Mouse (Mus musculus) embryonic facial prominence, embryonic 12.5 days (tissue): ENCODE data around the gene Slc26a8. TPM values are rescaled to one million over a fixed set of nuclear protein-coding genes. Genes with fewer than 3 reads are reported as not detected.

ENCODE experiments used
- ATAC-seq: fragments of 200-750 bp; cut with Nextera tagmentation; 2 replicates; pipeline ENCODE4 v1.8.0; 2017; ENCODE audit not compliant: insufficient number of reproducible peaks, insufficient read depth, low FRiP score, low TSS enrichment
- H3K27ac ChIP-seq: fragments of 300-500 bp; sonication (generic); 2 replicates; pipeline ENCODE4 v1.5.1; 2016; ENCODE audit warnings: mild to moderate bottlenecking
- H3K27me3 ChIP-seq: fragments of 300-500 bp; sonication (generic); 2 replicates; pipeline ENCODE4 v1.6.1; 2016; ENCODE audit warnings: mild to moderate bottlenecking, moderate library complexity
- H3K36me3 ChIP-seq: fragments of 300-500 bp; sonication (generic); 2 replicates; pipeline ENCODE4 v1.6.1; 2016; ENCODE audit warnings: mild to moderate bottlenecking
- H3K4me1 ChIP-seq: fragments of 300-500 bp; sonication (generic); 2 replicates; pipeline ENCODE4 v1.6.1; 2016
- H3K4me2 ChIP-seq: fragments of 300-500 bp; sonication (generic); replicated peaks from 2 replicates; pipeline ENCODE4 v1.6.1; 2016; ENCODE audit warnings: mild to moderate bottlenecking, moderate library complexity
- H3K4me3 ChIP-seq: fragments of 300-500 bp; sonication (generic); 2 replicates; pipeline ENCODE4 v1.5.1; 2016; ENCODE audit warnings: mild to moderate bottlenecking
- H3K9ac ChIP-seq: fragments of 300-500 bp; sonication (generic); 2 replicates; pipeline ENCODE4 v1.6.1; 2016; ENCODE audit warnings: mild to moderate bottlenecking, moderate library complexity
- H3K9me3 ChIP-seq: fragments of 300-500 bp; sonication (generic); 2 replicates; pipeline ENCODE4 v1.6.1; 2016; ENCODE audit warnings: mild to moderate bottlenecking, moderate library complexity
- whole genome bisulfite sequencing: fragments of 180-500 bp; shearing (Covaris S2); methylation state at CpG from one replicate; pipeline ENCODE4 v1.1.7; 2016; 5-methylcytosine and 5-hydroxymethylcytosine counted together
- polyA plus RNA-seq: library from polyadenylated mRNA; unstranded; fragments of >200 nt; fragmentation: Nextera tagmentation; extraction: Ambion mirVana; gene quantifications from 2 replicates; pipeline ENCODE4 v1.2.1, GENCODE M21; 2016

The Slc26a8 gene
- polyA plus RNA-seq, 1 experiment from 2014 or later, result 0.73 TPM

- Histone ChIP-seq H3K4me3 (no peak overlapping the region), H3K36me3 (peaks cover 33% of the 10 kb centered on the region), H3K27ac (no peak overlapping the region), H3K4me2 (no peak overlapping the region), H3K9me3 (no peaks in the 10 kb centered on the region), H3K9ac (no peak overlapping the region), H3K27me3 (no peaks in the 10 kb centered on the region), H3K4me1 (peaks cover 7% of the 10 kb centered on the region; the same call in 1 of the 2 replicates)
- WGBS, result 95% methylated on average over 4 of the region's 4 CpGs
- no peak for ATAC-seq
Observed at GRCm38 (mm10) chr17:28615332-28615731, 74.7 kb downstream of the Slc26a8 start.

- 89% methylated on average over 6 of the region's 6 CpGs for WGBS
- H3K4me1 ChIP-seq, result no peaks in the 10 kb centered on the region
- no peak overlapping the region for H3K9ac ChIP-seq
- no peaks in the 10 kb centered on the region for H3K9me3 ChIP-seq
- ATAC-seq, result no peak
- H3K27me3 ChIP-seq, result no peaks in the 10 kb centered on the region
- H3K4me3 ChIP-seq, result no peak overlapping the region
- no peak overlapping the region for H3K27ac ChIP-seq
- no peak overlapping the region for H3K4me2 ChIP-seq
- H3K36me3 ChIP-seq, result peaks cover 22% of the 10 kb centered on the region
Observed at GRCm38 (mm10) chr17:28613096-28613495, 76.9 kb downstream of the Slc26a8 start.

GRCm38 (mm10) chr17:28612603-28613002, 77.4 kb downstream of the Slc26a8 start:
- no peaks in the 10 kb centered on the region for H3K9me3 ChIP-seq
- H3K27ac ChIP-seq, result no peak overlapping the region
- no peaks in the 10 kb centered on the region for H3K4me1 ChIP-seq
- ATAC-seq, result no peak
- H3K27me3 ChIP-seq, result no peaks in the 10 kb centered on the region
- peaks cover 27% of the 10 kb centered on the region for H3K36me3 ChIP-seq
- no peak overlapping the region for H3K9ac ChIP-seq
- no peak overlapping the region for H3K4me2 ChIP-seq
- WGBS, result 87% methylated on average over 2 of the region's 2 CpGs
- H3K4me3 ChIP-seq, result no peak overlapping the region

GRCm38 (mm10) chr17:28609543-28609942, 80.5 kb downstream of the Slc26a8 start:
- ATAC-seq, result no peak
- Histone ChIP-seq H3K4me3 (no peak overlapping the region), H3K36me3 (peaks cover 39% of the 10 kb centered on the region), H3K9ac (no peak overlapping the region), H3K27me3 (no peaks in the 10 kb centered on the region), H3K27ac (no peak overlapping the region), H3K4me2 (no peak overlapping the region), H3K4me1 (no peaks in the 10 kb centered on the region), H3K9me3 (no peaks in the 10 kb centered on the region)
- WGBS, result 80% methylated on average over 3 of the region's 3 CpGs

- Histone ChIP-seq H3K27me3 (no peaks in the 10 kb centered on the region), H3K9ac (no peak overlapping the region), H3K4me2 (no peak overlapping the region), H3K4me1 (no peaks in the 10 kb centered on the region), H3K4me3 (no peak overlapping the region), H3K36me3 (peaks cover 88% of the 10 kb centered on the region), H3K9me3 (no peaks in the 10 kb centered on the region), H3K27ac (no peak overlapping the region)
- ATAC-seq, result no peak
- 91% methylated on average over 9 of the region's 9 CpGs for WGBS
Observed at GRCm38 (mm10) chr17:28601557-28602250, 88.3 kb downstream of the Slc26a8 start.

- no peaks in the 10 kb centered on the region for H3K4me1 ChIP-seq
- H3K36me3 ChIP-seq, result peaks cover 89% of the 10 kb centered on the region
- no peak overlapping the region for H3K4me2 ChIP-seq
- no peak overlapping the region for H3K4me3 ChIP-seq
- whole genome bisulfite sequencing, result 89% methylated on average over 5 of the region's 5 CpGs
- H3K27ac ChIP-seq, result no peak overlapping the region
- ATAC-seq, result no peak
- H3K9ac ChIP-seq, result no peak overlapping the region
- no peaks in the 10 kb centered on the region for H3K27me3 ChIP-seq
- H3K9me3 ChIP-seq, result no peaks in the 10 kb centered on the region
Observed at GRCm38 (mm10) chr17:28600780-28601179, 89.3 kb downstream of the Slc26a8 start.

DNA sequence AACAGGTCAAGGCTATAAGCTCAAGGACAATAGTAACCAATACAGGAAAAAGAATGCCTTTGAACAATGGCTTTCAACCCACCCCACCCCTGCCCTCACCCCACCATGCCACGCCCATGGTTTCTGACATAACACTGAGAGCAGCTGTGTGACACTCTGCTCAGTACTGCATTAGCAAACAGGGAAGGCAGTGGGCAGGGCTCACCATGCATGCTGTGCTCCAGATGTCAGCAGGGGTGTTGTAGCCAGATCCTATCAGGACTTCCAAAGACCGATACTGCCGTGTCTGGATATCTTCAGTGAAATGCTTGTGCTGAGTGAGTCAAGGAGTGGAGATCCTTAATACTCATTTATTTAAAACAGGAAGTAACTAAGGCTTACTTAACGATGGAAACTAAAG, 96.1 kb downstream of the Slc26a8 start:
- no peak for ATAC-seq
- Histone ChIP-seq H3K4me2 (no peak overlapping the region), H3K9ac (no peak overlapping the region), H3K4me1 (no peaks in the 10 kb centered on the region), H3K27ac (no peak overlapping the region), H3K9me3 (no peaks in the 10 kb centered on the region), H3K4me3 (no peak overlapping the region), H3K36me3 (peaks cover 88% of the 10 kb centered on the region), H3K27me3 (no peaks in the 10 kb centered on the region)
- WGBS, result 76% methylated on average over 4 of the region's 4 CpGs

DNA sequence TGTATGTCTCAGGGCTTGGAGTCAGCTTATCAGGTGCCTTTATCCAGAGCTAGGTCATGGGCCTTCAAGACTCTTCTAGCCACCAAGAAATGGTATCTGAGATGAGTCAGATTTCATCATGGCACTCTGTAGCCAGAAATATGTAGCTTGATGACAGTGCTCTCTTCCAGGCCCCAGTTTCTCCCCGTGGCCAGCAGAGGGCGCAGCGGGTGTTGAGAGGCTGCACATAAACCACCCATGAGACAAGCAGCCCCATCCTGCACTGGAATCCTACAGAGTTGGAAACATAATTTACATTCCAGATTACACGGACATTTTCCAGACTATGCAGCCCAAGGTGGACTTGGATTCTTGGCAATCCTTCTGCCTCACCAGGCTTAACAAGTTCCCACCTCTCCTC, 97.0 kb downstream of the Slc26a8 start:
- H3K4me2 ChIP-seq, result no peak overlapping the region
- ATAC-seq, result no peak
- no peak overlapping the region for H3K9ac ChIP-seq
- no peaks in the 10 kb centered on the region for H3K27me3 ChIP-seq
- H3K4me1 ChIP-seq, result no peaks in the 10 kb centered on the region
- H3K9me3 ChIP-seq, result no peaks in the 10 kb centered on the region
- no peak overlapping the region for H3K4me3 ChIP-seq
- no peak overlapping the region for H3K27ac ChIP-seq
- H3K36me3 ChIP-seq, result peaks cover 90% of the 10 kb centered on the region
- WGBS, result 23% methylated on average over 4 of the region's 4 CpGs

GRCm38 (mm10) chr17:28591476-28591875, 98.6 kb downstream of the Slc26a8 start:
- peaks cover 88% of the 10 kb centered on the region for H3K36me3 ChIP-seq
- ATAC-seq, result no peak
- WGBS, result 88% methylated on average over 5 of the region's 5 CpGs

DNA sequence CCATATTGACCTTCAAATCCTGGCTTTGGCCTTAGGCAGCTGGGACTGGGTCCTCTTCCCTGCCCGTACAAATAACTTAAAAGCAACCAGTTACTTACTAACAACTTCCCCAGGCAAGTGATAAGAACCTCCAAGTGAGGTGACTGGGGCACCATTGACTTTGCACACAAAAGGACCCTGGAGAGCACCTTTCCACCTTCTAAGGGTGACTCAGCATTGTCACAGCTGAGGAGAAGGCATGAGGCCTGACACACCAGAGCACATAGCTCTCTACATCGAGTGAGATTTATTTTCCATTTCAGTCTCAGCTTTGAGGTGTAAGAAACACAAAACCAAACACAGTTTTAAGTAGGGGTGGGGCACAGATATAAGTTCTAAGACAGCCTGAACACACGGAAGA, 99.4 kb downstream of the Slc26a8 start:
- Histone ChIP-seq H3K36me3 (peaks cover 85% of the 10 kb centered on the region), H3K27ac (no peak overlapping the region), H3K4me2 (no peak overlapping the region), H3K9me3 (no peaks in the 10 kb centered on the region), H3K4me1 (no peaks in the 10 kb centered on the region), H3K9ac (no peak overlapping the region), H3K4me3 (no peak overlapping the region), H3K27me3 (no peaks in the 10 kb centered on the region)
- ATAC-seq, result no peak
- 84% methylated on average over 3 of the region's 3 CpGs for WGBS

More at GRCm38 (mm10) chr17:28591476-28591875, 98.6 kb downstream of the Slc26a8 start:
- H3K4me2 ChIP-seq, result no peak overlapping the region
- no peaks in the 10 kb centered on the region for H3K4me1 ChIP-seq
- H3K27me3 ChIP-seq, result no peaks in the 10 kb centered on the region
- no peak overlapping the region for H3K27ac ChIP-seq
- no peak overlapping the region for H3K9ac ChIP-seq
- H3K4me3 ChIP-seq, result no peak overlapping the region
- no peaks in the 10 kb centered on the region for H3K9me3 ChIP-seq

DNA sequence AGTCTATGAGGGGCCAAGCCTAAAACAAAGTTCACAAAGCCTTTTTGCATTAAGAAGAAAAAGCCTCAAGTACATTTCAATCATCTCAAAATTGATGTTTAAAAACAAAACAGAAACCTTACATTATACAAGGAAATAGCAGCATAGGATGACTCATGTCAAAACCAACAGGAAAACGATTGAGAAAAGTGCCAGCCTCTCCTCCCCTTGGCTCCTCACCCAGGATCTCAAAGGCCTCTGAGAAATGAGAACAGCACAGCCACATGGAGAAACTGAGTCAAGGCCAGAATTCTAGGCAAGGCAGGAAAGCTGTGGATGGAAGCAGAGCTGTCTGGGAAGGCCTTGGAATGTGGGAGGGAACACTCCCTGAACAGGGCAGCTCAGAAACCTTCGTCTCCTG, 101.4 kb downstream of the Slc26a8 start:
- Histone ChIP-seq H3K4me1 (0 out of 2 replicates have a peak, but pooled peaks cover 11% of the 10 kb centered on the region), H3K4me3 (no peak overlapping the region), H3K4me2 (no peak overlapping the region), H3K9me3 (no peaks in the 10 kb centered on the region), H3K9ac (no peak overlapping the region), H3K36me3 (peaks cover 73% of the 10 kb centered on the region), H3K27me3 (no peaks in the 10 kb centered on the region), H3K27ac (no peak overlapping the region)
- no peak for ATAC-seq
- 74% methylated on average over 2 of the region's 2 CpGs for WGBS
